Mouse (Mus musculus) heart, postnatal 0 days (tissue): ENCODE data around the gene Pom121. TPM values are rescaled to one million over a fixed set of nuclear protein-coding genes. Genes with fewer than 3 reads are reported as not detected.
A peak's percentile ranks its signal among the peaks of the same experiment; 100 is the strongest.

Experiments used
- ATAC-seq: fragments of 200-750 bp; cut with Nextera tagmentation; 2 replicates; pipeline ENCODE4 v1.8.0; 2017; ENCODE audit warnings: low read depth, moderate number of reproducible peaks, moderate library complexity; ENCODE audit not compliant: insufficient read depth
- DNase-seq: peaks from one replicate; pipeline ENCODE4 v3.0.0-alpha.2; 2016; ENCODE audit warnings: low spot score
- H3K27ac ChIP-seq: fragments of 300-500 bp; sonication (generic); 2 replicates; pipeline ENCODE4 v1.5.1; 2014; ENCODE audit warnings: low read depth, mild to moderate bottlenecking
- H3K27me3 ChIP-seq: fragments of 300-500 bp; sonication (generic); 2 replicates; pipeline ENCODE4 v1.6.1; 2014; ENCODE audit warnings: low read length, mixed read lengths; ENCODE audit not compliant: control insufficient read depth, insufficient read depth
- H3K36me3 ChIP-seq: fragments of 300-500 bp; sonication (generic); replicated peaks from 2 replicates; pipeline ENCODE4 v1.6.1; 2014; ENCODE audit warnings: low read length, mixed read lengths; ENCODE audit not compliant: control insufficient read depth, insufficient read depth
- H3K4me1 ChIP-seq: fragments of 300-500 bp; sonication (generic); 2 replicates; pipeline ENCODE4 v1.6.1; 2014; ENCODE audit warnings: antibody characterized with exemption; ENCODE audit not compliant: control insufficient read depth, insufficient read depth
- H3K4me2 ChIP-seq: fragments of 300-500 bp; sonication (generic); 2 replicates; pipeline ENCODE4 v1.6.1; 2014; ENCODE audit warnings: low read depth, mild to moderate bottlenecking, low read length, moderate library complexity
- H3K4me3 ChIP-seq: fragments of 300-500 bp; sonication (generic); 2 replicates; pipeline ENCODE4 v1.5.1; 2014; ENCODE audit warnings: low read depth, low read length
- H3K9ac ChIP-seq: fragments of 300-500 bp; sonication (generic); replicated peaks from 2 replicates; pipeline ENCODE4 v1.6.1; 2014; ENCODE audit warnings: low read depth, low read length, mixed read lengths
- H3K9me3 ChIP-seq: fragments of 300-500 bp; sonication (generic); replicated peaks from 2 replicates; pipeline ENCODE4 v1.6.1; 2016; ENCODE audit warnings: low read length; ENCODE audit not compliant: control insufficient read depth
- CTCF ChIP-seq: IDR thresholded peaks from 2 replicates; pipeline ENCODE4 v1.5.1; 2016; ENCODE audit warnings: antibody characterized with exemption, control low read depth, low read depth
- EP300 ChIP-seq: IDR thresholded peaks from 2 replicates; pipeline ENCODE4 v1.6.1; 2016; ENCODE audit warnings: antibody characterized with exemption, low read depth
- WGBS: fragments of 180-500 bp; shearing (Covaris S2); extraction: QIAGEN DNeasy Blood & Tissue Kit; methylation state at CpG from one replicate; pipeline ENCODE4 v1.1.7; 2014; 5-methylcytosine and 5-hydroxymethylcytosine counted together
- polyA plus RNA-seq: library from polyadenylated mRNA; unstranded; fragments of >200 nt; fragmentation: Nextera tagmentation; extraction: Ambion mirVana; gene quantifications from 2 replicates; pipeline ENCODE4 v1.2.1, GENCODE M21; 2015
- total RNA-seq: library from RNA; depleted of rRNA; stranded (reverse); fragments of >200 nt; gene quantifications from 2 replicates; pipeline ENCODE4 v1.2.3, GENCODE M21; 2014; ENCODE audit warnings: low replicate concordance

Pom121 gene
- total and polyA plus RNA-seq, 2 experiments from 2014 or later, result 4.4 to 10.3 TPM

DNA sequence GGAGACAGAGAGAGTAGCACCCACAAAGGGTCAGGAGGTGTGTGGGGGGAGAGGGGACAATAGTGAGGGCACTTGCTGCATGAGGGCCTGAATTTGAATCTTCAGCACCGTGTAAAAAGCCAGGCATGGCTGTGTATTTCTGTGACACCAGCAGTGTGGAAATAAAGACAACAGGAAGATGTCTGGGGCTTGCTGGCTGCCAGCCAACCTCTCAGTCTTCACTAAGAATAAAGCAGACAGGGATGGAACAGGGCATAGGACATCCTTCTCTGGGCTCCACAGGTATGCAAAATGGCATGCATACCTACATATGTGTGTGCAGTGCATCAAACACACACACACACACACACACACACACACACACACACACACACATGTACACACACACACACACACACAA is 38.3 kb downstream of the Pom121 start:
- WGBS, result 31% methylated on average over 1 of the region's 1 CpGs
- no peaks in the 10 kb centered on the region for H3K36me3 ChIP-seq
- no peaks in the 10 kb centered on the region for H3K9me3 ChIP-seq
- no peak for ATAC-seq
- no peak for DNase-seq
- no peak overlapping the region for H3K9ac ChIP-seq
- H3K27me3 ChIP-seq, result peaks cover 12% of the 10 kb centered on the region
- no peak overlapping the region for H3K4me2 ChIP-seq
- no peak overlapping the region for H3K4me3 ChIP-seq
- TF ChIP-seq EP300 (no peak), CTCF (no peak)
- no peak overlapping the region for H3K27ac ChIP-seq
- peaks cover 6% of the 10 kb centered on the region; the same call in 1 of the 2 replicates for H3K4me1 ChIP-seq

DNA sequence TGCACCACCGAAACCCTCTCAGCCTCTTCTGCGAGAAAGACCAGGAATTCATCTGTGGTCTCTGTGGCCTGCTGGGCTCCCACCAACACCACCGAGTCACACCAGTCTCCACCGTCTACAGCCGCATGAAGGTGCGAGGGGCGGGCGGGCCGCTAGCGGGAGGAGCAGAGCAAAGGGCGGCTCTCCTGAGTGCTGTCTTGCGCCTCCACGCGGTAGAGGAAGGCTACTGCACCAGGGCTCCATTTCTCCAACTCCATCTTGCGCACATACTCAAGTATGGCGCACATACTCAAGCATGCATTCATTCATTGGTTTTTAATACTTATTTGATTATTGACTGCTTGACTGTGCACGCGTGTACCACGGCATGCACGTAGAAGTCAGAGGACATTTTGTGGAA is 40.8 kb downstream of the Pom121 start:
- no peak for ATAC-seq
- 16% methylated on average over 20 of the region's 20 CpGs for WGBS
- no peaks in the 10 kb centered on the region for H3K36me3 ChIP-seq
- H3K4me2 ChIP-seq, result no peak overlapping the region
- H3K27me3 ChIP-seq, result peaks cover 12% of the 10 kb centered on the region
- no peaks in the 10 kb centered on the region for H3K9me3 ChIP-seq
- H3K9ac ChIP-seq, result no peak overlapping the region
- H3K27ac ChIP-seq, result no peak overlapping the region
- no peak overlapping the region for H3K4me3 ChIP-seq
- TF ChIP-seq EP300, result no peak
- peak; percentile 16; the same call in 1 of the 2 replicates for TF ChIP-seq CTCF
- H3K4me1 ChIP-seq, result no peaks in the 10 kb centered on the region
- no peak for DNase-seq

DNA sequence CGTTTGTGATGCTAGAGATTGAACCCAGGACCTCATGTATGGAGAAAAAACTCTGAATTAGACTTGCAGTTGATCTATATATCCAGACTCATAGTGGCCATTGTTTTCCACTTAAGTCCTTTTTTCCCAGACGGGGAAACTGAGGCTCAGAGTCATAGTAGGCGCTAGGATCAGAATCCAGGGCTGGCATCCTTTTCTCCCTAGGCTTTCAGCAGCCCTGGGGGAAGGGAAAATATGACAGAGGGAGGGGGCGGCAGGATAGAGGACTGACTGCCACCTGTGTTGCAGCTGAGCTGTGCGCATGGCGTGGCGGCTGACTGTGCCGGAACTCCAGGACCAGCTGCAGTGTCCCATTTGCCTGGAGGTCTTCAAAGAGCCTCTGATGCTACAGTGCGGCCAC is 41.4 kb downstream of the Pom121 start, which contains the start of gene Trim50:
TSS of gene Trim50 (plus strand) at position 301 of the 400 bp plus-strand sequence.
- Histone ChIP-seq H3K9ac (no peak within 1 kb of the TSS), H3K36me3 (no peaks in the 10 kb centered on the region), H3K4me2 (no peak within 1 kb of the TSS), H3K9me3 (no peaks in the 10 kb centered on the region), H3K27me3 (peaks cover 12% of the 10 kb centered on the region), H3K4me3 (no peak within 1 kb of the TSS), H3K27ac (no peak within 1 kb of the TSS), H3K4me1 (no peaks in the 10 kb centered on the region)
- ATAC-seq (no peak), DNase-seq (no peak)
- TF ChIP-seq EP300 (no peak), CTCF (no peak)
- 55% methylated on average over 9 of the region's 9 CpGs for WGBS

DNA sequence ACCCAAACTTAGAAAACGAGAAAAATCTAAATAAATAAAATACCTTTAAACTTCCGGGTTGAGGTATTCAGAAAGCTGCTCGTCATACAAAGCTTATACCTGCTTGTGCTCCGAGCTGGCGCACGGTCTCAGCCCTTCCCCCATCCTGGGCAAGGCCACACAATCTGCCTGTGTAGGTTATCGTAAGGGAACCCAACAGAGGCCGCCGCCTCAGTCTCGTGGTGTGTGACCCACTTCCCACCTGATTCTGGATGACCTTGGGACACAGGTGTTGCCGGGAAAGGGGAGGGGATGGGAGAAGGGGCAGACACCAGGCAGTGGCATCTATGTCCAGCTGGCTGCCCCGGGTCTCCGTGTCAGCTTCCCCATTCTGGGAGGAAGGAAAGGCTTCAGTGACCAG is 42.7 kb downstream of the Pom121 start:
- ATAC-seq (no peak), DNase-seq (no peak)
- no peak overlapping the region for H3K9ac ChIP-seq
- 83% methylated on average over 13 of the region's 13 CpGs for WGBS
- TF ChIP-seq EP300 (no peak), CTCF (no peak)
- no peaks in the 10 kb centered on the region for H3K36me3 ChIP-seq
- H3K4me1 ChIP-seq, result no peaks in the 10 kb centered on the region
- peaks cover 17% of the 10 kb centered on the region for H3K27me3 ChIP-seq
- no peak overlapping the region for H3K27ac ChIP-seq
- no peaks in the 10 kb centered on the region for H3K9me3 ChIP-seq
- no peak overlapping the region for H3K4me3 ChIP-seq
- H3K4me2 ChIP-seq, result no peak overlapping the region

DNA sequence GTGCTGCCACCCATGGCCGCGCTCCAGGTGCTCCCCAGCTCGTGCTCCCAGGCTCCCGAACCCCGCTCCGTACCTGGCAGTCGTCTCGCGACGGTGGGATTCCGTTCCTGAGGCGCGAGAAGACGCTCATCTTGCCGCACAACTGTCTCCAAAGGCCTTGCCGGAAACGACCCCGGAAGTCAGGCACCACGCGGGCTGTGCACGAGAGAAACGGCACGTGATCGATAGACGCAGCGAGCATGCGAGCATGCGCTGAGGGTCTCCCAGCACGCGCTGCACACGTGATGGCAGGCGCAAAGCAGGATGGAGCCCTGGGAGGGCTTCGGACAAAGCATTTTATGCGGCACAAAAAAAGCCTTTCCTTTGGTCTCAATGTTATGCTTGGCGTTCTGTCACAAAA is 44.5 kb downstream of the Pom121 start, which contains the start of gene Fkbp6:
TSS of gene Fkbp6 (minus strand) at position 183 of the 400 bp plus-strand sequence.
- ATAC-seq (no peak), DNase-seq (no peak)
- Histone ChIP-seq H3K9ac (no peak within 1 kb of the TSS), H3K36me3 (no peaks in the 10 kb centered on the region), H3K27me3 (peaks cover 17% of the 10 kb centered on the region), H3K9me3 (no peaks in the 10 kb centered on the region), H3K4me1 (no peaks in the 10 kb centered on the region), H3K4me2 (no peak within 1 kb of the TSS), H3K4me3 (no peak within 1 kb of the TSS), H3K27ac (no peak within 1 kb of the TSS)
- no peak for TF ChIP-seq EP300
- no peak for TF ChIP-seq CTCF
- WGBS, result 90% methylated on average over 35 of the region's 35 CpGs

DNA sequence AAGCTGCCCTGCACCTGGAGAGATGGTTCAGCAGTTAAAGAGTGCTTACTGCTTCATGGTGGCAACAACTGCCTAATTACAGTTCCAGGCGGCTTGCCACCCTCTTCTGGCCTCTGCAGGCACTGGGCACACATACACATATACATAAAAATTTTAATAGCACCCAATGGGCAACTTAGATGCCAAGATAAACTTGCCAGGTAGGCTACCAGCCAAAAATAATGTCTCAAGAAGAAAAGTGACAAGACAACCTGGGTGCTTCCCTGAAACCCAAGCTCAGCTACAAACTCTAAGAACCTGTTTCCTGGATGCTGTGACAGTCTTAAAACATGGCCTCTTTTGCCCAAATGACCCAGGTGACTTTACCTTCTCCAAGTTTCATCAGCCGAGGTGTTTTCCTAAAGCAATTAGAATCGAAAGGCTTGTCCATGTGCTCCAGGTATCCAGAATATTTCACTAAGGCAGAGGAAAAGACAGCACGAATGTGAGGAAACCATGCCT is 46.8 kb downstream of the Pom121 start:
- no peak overlapping the region for H3K4me3 ChIP-seq
- H3K9me3 ChIP-seq, result no peaks in the 10 kb centered on the region
- no peak overlapping the region for H3K27ac ChIP-seq
- WGBS, result 62% methylated on average over 4 of the region's 4 CpGs
- 0 out of 2 replicates have a peak, but pooled peaks cover 5% of the 10 kb centered on the region for H3K27me3 ChIP-seq
- DNase-seq, result no peak
- ATAC-seq, result no peak
- H3K4me1 ChIP-seq, result no peaks in the 10 kb centered on the region
- H3K36me3 ChIP-seq, result no peaks in the 10 kb centered on the region
- H3K9ac ChIP-seq, result no peak overlapping the region
- TF ChIP-seq CTCF, result no peak
- TF ChIP-seq EP300, result no peak
- H3K4me2 ChIP-seq, result no peak overlapping the region
